Mouse (Mus musculus): ENCODE data around the gene Surf6. TPM values are rescaled to one million over a fixed set of nuclear protein-coding genes. Genes with fewer than 3 reads are reported as not detected.
A peak's percentile ranks its signal among the peaks of the same experiment; 100 is the strongest.
"Not testable (repeated sequence)": the region's sequence is repeated elsewhere in the genome, so short reads cannot be mapped to it uniquely, and the experiment has no call there.

Gene Surf6
- polyA plus RNA-seq, 1 experiment from 2014 or later = 31.4 TPM

DNA sequence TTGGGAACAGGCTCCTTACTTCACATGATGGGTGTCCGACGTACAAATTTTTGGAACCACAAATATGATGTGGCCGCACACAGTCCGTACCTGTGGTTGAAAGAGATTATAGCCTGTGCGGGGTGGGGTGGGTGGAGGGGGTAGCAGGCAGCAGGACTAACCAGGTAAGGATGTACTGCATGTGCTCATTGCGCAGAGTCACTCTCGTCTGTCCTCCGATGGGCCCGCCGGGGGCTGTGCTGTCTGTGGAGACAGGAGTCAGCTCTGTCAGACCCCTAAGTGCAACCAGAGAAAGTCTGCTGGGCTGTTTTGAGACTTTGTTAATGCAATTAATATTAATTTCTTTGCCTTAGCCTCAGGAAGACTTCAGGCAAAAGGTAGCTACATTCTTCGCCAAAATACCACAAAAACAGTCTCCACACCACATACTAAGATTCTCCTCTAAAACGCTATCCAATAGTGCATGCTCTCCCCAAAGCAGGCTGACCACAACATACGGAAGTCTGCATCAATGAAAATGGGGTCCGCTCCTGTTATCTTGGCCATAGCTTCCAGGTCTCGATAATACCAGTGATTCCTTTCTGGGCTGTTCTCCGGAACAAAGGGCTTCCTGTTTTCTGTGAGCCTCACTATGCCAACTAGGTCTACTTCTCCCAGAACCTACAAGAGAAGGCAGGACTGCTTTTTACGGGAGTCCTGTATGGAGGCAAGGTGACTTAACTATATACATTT is 10.9 kb upstream of the Surf6 start:
- DNase-seq (ENCODE audit: low spot score) = no peak

DNA sequence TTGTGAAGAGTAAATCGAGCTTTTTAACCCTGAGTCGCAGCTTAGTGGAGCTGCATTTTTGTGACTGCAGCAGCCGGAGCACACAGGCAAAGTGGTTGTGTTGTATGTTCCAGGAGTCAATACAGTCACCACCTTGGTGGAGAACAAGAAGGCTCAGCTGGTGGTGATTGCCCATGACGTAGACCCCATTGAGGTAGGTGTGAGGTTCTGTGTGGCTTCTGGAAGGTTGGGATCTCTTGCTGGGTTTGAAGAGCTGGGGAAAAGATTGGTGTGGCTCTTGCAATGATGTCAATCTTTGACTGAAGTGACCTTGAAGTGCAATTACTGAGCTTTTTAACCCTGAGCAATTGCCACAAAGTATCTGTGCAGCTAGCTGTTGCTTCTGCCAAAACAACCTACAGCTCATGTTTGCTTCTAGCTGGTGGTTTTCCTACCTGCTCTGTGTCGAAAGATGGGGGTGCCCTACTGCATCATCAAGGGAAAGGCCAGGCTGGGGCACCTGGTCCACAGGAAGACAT is 9.6 kb upstream of the Surf6 start:
- no peak for DNase-seq (ENCODE audit: low spot score)

DNA sequence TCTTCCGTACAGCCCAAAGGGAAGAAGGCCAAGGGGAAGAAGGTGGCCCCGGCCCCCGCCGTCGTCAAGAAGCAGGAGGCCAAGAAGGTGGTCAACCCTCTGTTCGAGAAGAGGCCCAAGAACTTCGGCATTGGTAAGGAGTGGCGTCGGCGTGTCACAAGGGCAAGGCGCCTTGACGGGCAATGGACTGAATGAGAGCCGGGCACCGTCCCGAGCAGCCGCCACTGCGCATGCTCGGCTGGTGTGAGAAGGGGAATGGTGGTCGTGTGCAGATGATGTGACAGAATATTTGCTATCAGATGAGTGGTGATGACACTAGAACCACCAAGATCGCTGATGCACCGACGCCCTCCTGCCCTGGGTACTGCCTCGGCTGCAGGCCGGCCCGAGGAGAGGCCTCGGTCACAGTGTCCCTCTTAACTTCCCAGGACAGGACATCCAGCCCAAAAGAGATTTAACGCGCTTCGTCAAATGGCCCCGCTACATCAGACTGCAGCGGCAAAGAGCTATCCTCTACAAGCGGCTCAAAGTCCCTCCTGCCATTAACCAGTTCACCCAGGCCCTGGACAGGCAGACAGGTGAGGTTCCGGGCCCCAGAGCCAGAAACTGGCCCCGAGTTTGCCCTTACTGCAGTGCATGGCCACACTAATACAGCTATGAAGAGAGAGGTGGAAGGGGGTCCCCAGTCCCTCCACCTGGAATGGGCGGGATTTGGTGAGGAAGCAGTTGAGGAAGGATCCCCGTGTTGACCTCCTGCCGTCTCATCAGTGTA is 8.5 kb upstream of the Surf6 start:
- peak; percentile 73 for DNase-seq (ENCODE audit: low spot score)

DNA sequence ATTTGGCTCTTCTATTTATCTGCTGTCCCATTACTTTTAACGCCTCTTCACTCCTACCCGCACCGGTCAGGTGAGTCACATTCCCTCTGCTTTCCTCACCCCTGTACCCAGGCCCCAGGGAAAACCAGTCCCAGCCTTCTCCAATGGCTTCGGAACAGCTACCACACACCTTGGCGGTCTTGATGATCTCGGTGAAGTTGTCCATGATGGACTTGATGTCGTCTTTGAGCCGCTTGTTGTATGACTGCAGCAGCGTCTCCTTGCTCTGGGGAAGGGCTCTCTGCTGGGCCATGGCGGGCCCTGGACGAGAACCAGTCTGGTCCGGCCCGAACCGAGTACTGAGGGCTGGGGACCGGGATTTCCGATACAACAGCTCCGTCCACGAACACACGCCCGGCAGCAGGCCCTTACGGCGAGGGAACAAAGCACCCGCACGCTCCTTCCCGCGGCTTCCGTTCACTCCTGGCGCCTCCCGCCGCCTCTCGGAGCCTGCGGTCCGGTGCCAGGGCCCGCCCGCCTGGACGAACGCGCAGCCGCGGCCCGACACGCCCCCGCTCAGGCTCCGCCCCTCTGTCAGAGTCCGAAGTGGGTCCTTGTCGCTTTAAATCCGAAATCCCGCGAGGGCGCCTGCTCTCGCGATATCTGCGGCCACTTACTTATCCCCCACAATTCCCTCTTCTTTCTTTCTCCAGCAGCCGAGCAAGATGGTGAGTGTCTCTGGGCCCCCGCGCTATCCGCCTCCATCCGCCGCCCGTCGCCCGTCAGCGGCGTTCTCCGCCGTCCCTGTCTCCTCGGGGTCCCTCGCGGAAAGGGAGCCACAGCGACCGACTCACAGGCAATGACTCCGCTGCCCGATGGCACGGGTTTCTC is 7.7 kb upstream of the Surf6 start, which contains the start of the genes Med22 and Rpl7a:
Med22 (minus strand) TSS at position 554 of the 870 bp plus-strand sequence.
Rpl7a (plus strand) TSS at position 641 of the 870 bp plus-strand sequence.
- DNase-seq (ENCODE audit: low spot score) = peak; percentile 98

DNA sequence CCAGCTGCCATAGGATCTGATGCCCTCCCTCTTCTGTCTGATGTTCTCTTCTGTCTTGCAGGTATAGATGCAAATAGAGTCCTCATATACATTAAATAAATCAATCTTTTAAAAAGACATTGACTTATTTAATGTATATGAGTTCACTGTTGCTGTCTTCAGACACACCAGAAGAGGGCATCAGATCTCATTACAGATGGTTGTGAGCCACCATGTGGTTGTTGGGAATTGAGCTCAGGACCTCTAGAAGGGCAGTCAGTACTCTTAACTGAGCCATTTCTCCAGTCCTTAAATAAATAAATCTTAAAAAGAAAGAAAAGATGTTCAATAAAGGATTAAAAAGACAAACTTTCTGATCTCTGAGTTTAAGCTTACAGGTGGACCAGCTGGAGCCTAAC is 6.7 kb upstream of the Surf6 start:
- no peak for DNase-seq (ENCODE audit: low spot score)

DNA sequence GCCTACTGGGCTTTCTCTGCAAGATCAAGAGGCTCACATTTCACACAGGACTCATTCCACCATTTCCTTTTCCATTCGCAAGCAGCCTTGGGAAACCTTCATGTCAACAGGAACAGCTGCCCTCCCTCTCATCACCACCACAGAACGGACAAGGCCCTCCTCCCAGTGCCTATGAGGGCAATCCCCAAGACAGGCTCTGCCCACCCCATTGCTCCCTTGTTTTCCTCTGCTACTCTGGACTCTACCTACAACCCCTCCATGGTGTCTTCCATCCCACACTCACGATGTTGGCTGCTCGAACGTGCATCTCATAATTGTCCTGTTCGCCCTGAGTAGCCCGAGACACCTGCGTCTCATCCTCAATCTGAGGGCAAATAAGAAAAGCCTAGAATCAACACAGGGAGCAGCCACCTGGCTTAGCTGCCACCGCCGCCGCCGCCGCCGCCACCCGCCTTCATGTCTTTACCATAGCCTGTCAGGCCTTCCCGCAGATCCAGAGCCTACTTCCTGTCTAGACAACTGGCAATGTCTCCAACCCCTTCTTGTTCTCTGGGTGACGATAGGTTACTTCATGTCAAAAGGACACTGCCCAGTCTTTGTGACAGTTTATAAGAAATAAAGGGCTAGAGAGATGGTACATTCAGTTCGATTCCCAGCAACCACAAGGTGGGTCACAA is 6.2 kb upstream of the Surf6 start:
- DNase-seq (ENCODE audit: low spot score) = peak; percentile 32

DNA sequence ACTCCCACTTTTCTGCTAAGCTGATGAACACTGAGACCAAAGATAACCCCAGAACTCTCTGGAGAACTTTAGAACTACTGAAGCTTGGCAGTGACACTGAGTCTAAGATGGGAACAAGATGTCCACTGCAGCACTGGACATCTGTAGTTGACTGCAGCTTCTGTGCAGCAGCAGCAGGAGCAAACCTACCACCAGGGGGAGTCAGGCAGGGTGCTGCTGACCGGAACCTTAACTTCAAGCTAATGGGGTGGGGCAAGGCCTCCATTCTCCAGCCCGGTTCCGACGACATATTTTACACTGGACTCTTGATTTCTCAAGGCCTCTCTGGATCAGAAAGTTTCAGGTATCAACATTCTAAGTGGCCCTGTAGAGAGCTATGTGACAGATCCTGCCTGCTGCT is 4.4 kb upstream of the Surf6 start:
- peak; percentile 26 for DNase-seq (ENCODE audit: low spot score)

DNA sequence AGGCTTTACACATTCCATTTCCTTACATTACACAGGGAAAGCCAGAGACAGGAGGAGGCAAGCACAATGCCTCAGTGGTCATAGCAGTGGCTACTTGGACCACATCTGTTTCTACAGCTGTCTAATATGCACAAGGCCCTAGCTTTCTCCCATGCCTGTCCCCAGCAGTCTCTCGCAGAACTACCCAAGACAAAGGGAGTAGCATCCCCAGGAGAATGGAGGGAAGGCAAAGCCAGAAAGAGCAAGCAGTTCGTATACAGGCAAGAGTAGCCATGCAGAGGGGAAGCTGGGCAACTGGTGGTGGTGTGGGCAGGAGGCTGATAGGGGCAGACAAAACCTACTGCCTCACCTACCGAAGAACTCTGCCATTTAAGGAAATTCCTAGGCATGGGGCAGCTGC is 3.8 kb upstream of the Surf6 start:
- DNase-seq (ENCODE audit: low spot score) = no peak

DNA sequence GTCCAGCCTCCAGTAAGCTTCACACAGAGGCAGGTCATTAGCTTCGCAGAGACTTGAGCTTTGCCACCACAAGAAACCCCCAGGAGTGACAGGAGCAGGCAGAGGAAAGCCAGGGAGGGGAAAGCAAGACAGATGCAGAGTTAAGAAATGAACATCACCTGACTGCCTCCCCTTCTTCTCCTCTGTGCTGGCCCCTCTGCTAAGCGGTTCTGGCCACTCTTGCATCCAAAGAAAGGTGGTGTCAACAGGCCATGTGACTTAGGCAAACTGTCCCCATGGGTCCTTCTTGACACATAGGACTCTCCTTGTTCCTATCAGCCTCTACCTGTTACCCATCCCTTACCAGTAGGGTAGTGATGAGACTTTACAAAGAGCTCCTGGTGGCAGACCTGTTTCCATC is 3.3 kb upstream of the Surf6 start:
- no peak for DNase-seq (ENCODE audit: low spot score)

DNA sequence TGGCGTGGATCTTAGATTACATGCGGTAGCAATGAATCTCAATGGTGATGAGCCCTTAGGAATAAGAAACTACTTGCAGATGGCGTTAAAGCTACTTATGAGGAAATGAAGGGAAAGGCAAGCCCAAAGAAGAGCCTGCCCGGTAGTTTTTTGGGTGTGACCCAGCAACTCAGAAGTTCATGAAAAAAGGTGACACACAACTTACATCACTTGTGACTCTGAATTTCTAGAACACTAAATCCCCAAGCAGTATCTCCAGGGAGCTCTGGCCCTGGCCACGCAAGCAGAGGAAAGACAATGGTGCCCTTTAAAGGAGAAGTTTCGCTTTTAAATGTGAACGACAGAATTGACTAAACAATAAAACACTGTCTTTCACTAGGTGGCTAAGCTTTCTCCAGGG is 632 bp upstream of the Surf6 start:
- no peak for DNase-seq (ENCODE audit: low spot score)

DNA sequence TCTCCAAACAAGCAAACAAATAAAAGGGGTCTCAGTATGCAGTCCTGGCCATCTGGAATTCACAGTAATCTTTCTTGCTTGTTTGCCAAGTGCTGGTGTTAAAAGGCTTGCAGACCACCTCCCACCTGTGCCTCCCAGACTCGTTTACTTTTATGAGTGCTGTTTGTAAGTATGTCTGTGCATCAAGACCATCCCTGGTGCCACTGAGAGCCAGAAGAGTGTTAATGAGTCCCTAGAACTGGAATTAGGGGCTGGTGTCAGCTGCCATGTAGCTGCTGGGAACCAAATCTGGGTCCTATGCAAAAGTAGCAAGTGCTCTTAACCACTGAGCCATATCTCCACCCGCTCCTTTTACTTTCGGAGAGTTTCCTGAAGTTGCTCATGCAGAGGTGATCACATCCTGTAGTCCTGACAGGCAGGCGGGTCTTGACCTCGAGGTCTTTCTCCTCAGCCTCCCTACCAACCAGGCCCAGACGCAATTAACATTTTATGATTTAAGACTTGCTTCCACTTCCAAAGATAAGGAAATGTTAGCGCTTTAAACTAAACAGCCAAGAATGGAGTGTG is 762 bp downstream of the Surf6 start:
- DNase-seq (ENCODE audit: low spot score) = no peak

DNA sequence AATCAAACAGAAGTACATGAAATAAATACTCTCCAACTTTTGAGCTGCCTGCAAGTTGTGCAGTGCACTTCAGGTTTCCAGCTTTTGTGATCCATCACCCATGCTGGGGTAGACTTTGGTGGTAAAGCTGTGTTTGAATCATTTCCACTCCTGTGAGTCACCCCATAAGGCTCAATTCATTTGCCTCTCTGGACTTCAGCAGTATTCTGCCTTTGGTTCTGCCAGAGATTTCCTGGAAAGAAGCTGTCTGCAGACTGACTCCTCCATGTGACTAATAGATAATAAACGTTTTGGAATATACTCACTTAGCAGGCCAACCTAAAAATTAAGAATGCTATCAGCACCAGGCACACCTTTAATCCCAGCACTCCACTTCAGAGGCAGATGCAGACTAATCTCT is 1.9 kb downstream of the Surf6 start:
- no peak for DNase-seq (ENCODE audit: low spot score)

DNA sequence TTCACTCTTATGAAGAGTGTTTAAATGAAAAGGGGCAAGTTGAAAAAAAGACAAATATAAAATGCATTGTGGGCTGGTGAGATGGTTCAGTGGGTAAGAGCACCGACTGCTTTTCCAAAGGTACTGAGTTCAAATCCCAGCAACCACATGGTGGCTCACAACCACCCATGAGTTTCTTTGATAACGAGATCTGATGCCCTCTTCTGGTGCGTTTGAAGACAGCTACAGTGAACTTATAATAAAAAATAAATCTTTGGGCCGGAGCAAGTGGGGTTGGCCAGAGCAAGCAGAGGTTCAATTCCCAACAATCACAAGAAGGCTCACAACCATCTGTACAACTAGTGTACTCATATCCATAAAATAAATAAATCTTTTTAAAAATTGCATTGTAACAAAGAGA is 6.8 kb downstream of the Surf6 start:
- DNase-seq (ENCODE audit: low spot score) = no peak

DNA sequence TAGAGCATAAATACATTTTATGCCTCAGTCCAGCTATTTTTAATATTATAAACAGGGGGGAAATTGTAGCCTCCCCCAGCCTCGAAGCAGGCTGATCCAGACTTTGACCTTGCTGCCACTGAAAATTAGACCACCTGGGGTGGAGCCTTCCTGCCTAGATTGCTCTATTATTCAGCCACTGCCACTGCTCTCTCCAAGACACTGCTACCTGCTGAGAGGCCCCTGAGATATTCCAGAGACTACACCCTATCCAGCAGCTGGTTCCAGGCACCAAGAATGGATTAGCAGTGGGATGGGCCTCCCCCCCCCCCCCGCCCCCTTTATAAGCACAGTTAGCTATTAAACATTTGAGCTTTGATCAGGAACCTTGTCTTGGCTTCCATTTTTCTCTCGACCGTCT is 16.5 kb downstream of the Surf6 start:
- not testable (repeated sequence) for DNase-seq (ENCODE audit: low spot score)

DNA sequence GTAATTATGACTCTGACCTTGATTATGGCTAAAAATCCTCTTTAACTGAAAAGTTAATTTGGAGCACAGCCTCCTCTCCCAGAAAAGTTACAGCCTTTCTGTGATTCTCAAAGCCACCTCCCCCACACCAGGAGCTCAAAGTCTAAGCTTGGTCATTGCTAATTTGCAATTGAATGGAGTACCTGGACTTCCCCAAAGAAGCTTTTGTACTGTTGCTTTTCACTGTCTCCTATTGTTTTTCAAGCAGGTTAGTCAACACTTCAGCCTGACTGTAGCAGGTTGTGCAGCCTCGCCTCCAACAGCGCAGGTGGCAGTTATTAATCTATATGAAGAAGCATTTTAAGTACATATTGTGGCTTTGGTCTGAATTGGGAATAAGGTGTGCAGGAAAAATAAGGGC is 17.1 kb downstream of the Surf6 start:
- not testable (repeated sequence) for DNase-seq (ENCODE audit: low spot score)

DNA sequence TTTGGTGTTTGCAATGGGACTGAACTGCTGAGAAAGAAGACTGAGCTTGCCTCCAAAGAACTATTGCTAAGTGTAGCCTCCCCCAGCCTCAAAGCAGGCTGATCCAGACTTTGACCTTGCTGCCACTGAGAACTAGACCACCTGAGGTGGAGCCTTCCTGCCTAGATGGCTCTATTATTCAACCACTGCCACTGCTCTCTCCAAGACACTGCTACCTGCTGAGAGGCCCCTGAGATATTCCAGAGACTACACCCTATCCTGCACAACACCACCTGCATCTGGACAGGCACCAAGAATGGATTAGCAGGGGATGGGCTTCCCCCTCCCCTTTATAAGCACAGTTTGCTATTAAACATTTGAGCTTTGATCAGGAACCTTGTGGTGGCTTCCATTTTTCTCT is 24.1 kb downstream of the Surf6 start:
- DNase-seq (ENCODE audit: low spot score) = no peak

DNA sequence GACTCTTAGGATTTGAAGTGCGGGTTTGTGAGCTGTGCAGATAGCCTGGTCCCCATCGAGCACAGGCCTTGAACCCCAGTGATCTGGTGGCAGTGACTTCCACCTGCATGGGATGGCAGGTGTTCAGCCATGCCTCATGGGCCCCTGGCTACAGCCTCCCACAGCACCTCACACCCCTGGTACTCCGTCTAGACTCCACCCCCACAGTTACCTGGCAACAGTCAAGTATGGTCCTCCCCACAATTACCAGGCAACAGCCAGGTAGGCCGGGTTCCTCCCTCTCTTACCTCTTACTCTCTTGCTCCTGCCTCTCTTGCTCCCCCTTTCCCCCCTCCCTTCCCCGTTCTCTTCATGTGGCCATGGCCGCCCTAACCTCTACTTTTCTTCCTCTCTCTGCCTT is 32.0 kb downstream of the Surf6 start:
- no peak for DNase-seq (ENCODE audit: low spot score)

DNA sequence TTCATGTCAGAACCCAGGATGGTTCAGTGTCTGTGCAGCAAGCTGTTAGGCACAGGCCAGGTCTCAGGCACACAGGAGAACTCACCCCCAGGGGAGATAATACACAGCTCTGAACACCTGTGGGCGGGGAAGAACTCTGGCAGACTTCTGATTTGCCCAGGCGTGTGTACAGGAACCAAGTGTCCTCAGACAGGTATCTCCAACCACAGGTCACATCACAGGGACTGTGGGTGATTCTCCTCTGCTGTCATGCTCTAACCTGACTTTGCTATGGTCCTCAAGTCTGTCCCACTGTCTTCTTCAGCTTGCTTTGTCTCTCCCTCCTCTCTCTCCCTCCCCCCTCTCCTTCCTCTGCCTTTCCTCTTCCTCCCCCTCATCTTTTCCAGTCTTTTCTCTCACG is 37.8 kb downstream of the Surf6 start, which contains the start of gene Abo:
Abo (minus strand) TSS at position 101 of the 400 bp plus-strand sequence.
- no peak for DNase-seq (ENCODE audit: low spot score)

DNA sequence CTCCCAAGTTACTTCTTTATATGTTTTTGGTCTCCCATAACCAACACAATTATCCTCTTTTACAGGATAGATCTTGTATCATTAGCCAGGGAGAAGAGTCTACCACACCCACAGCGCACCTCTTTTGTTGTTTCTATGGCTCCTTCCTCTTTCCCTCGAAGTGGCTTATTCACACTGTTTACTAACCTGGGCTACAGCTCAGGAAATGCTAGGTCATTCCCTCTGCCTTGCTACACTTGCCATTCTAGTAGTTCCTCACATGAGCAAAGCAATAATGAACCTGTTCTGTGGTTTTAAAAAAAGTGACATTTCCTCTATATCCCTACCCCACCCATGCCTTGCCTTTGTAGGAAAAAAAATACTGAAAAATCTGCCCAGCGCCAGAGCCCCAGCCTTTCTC is 39.8 kb downstream of the Surf6 start:
- DNase-seq (ENCODE audit: low spot score) = no peak

DNA sequence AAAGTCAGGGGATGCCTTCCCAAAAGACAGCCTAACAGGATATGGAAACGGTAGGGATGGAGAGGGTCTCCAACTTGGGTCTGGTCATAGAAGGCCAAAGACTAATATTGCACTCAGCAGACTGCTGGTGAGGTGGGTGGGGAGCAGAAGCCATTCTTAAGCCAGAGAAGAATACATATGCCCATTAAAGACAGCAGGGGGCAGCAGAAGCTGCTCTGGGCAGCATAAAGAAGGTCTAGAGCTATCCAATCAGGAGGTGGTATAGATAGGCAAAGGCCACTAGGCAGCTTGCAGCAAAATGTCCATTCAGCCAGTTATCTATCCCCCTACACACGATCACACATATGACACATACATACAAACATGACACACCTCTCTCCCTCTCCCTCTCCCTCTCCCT is 55.0 kb downstream of the Surf6 start:
- peak; percentile 50 for DNase-seq (ENCODE audit: low spot score)

Measured in thymus, postnatal 0 days (tissue).